Comparison of ENCODE assay signal across 11 mouse cellular contexts in genomic region chr13:116002391-116002899, GRCm38 (mm10).
DNase-seq lines count a peak whose midpoint lies in the region; TF ChIP-seq lines count a peak whose summit lies in the region.
"Had no signal": no experiment of that assay in that cellular context is flagged by ENCODE, and none has a peak within 500 bp of the region (broad histone marks: within the 10 kb centered on the region; RNA-seq: fewer than 3 reads in every experiment).

No protein-coding gene starts in this region.

- TF ChIP-seq POLR2A in kidney, adult 2 months (IDR thresholded peaks at IDR 0.05; ENCODE audit: low read depth, low read length), result no peak

- H3K27ac ChIP-seq in kidney, adult 2 months (ENCODE audit: insufficient read depth, low read depth, low read length), result no peak overlapping the region
- H3K27ac ChIP-seq: lung, embryonic 15.5 days; stomach, embryonic 15.5 days had no signal

- no peak for TF ChIP-seq CTCF in kidney, adult 2 months (conservative IDR thresholded peaks at IDR 0.05; ENCODE audit: insufficient read depth, insufficient read length, low read depth, low read length)

- H3K36me3 ChIP-seq in kidney, adult 2 months (ENCODE audit: control insufficient read depth, insufficient read depth, low read length), result no peaks in the 10 kb centered on the region
- H3K36me3 ChIP-seq: G1E; lung, embryonic 15.5 days; stomach, embryonic 15.5 days had no signal

- H3K4me3 ChIP-seq in kidney, adult 2 months (ENCODE audit: insufficient read depth, low read depth, low read length), result no peak overlapping the region
- H3K4me3 ChIP-seq: lung, embryonic 15.5 days; stomach, embryonic 15.5 days had no signal

- DNase-seq in kidney, adult 2 months, result peak; percentile 29
- no peak for DNase-seq in kidney, adult 18-20 months
- peak; percentile 79 for DNase-seq in adrenal gland, postnatal 25 days
- DNase-seq in gastrocnemius, adult 18-20 months (ENCODE audit: low spot score), result peak; percentile 48
- peak; percentile 63 to 72 for DNase-seq in layer of hippocampus, postnatal 10 days (ENCODE audit: low spot score in 2 of 2)
- DNase-seq in right cerebral cortex, adult 18-20 months, result peak; percentile 40
- no peak for DNase-seq in spleen, adult 18-20 months
- no peak for DNase-seq in embryo, embryonic 10.5 days (ENCODE audit: low spot score)

- no peaks in the 10 kb centered on the region for H3K27me3 ChIP-seq in kidney, adult 2 months (replicated peaks; ENCODE audit: control insufficient read depth, insufficient read depth, low read length)
- H3K27me3 ChIP-seq: lung, embryonic 15.5 days; stomach, embryonic 15.5 days had no signal

- WGBS in kidney, adult 2 months, result 34% methylated on average over 4 of the region's 4 CpGs

- no peaks in the 10 kb centered on the region for H3K4me1 ChIP-seq in kidney, adult 2 months (ENCODE audit: control insufficient read depth, insufficient read depth, low read length)
- H3K4me1 ChIP-seq: lung, embryonic 15.5 days; stomach, embryonic 15.5 days had no signal

Comparison
In these comparisons a context has a peak if more than half of its experiments do, and no peak if none do; other contexts are left out.
1. DNase-seq: peak in kidney, adult 2 months (single experiment), adrenal gland, postnatal 25 days (single experiment), gastrocnemius, adult 18-20 months (single experiment), layer of hippocampus, postnatal 10 days (2 of 2) and right cerebral cortex, adult 18-20 months (single experiment); none in kidney, adult 18-20 months (single experiment), spleen, adult 18-20 months (0 of 2) and embryo, embryonic 10.5 days (single experiment).